Mouse (Mus musculus): ENCODE measurements at regions not wholly inside any gene's neighbourhood (a gene's known extent, or its start where the extent isn't known, plus 50 kb on each side); places are given as distances from the start of the nearest gene placed in this dataset.

- Histone ChIP-seq H3K27ac (ENCODE audit: low read length) (no peak overlapping the region), H3K27me3 (ENCODE audit: control insufficient read depth, insufficient read depth, low read length) (no peaks in the 10 kb centered on the region), H3K36me3 (ENCODE audit: control insufficient read depth, insufficient read depth) (no peaks in the 10 kb centered on the region), H3K9ac (ENCODE audit: low read length) (no peak overlapping the region), H3K4me2 (ENCODE audit: low read depth, low read length) (no peak overlapping the region), H3K9me3 (replicated peaks; ENCODE audit: control insufficient read depth, low read length) (no peaks in the 10 kb centered on the region), H3K4me3 (ENCODE audit: low read length) (no peak overlapping the region), H3K4me1 (ENCODE audit: control insufficient read depth, insufficient read depth, low read length) (no peaks in the 10 kb centered on the region)
- ATAC-seq (replicated peaks; ENCODE audit: extremely low read depth, insufficient read depth, low FRiP score): no peak
- 68% methylated on average over 4 of the region's 4 CpGs for WGBS
These were observed 83.6 kb upstream of the Ngf start for GRCm38 (mm10) chr3:102386091-102386490.

- no peak for ATAC-seq (replicated peaks; ENCODE audit: extremely low read depth, insufficient read depth, low FRiP score)
- Histone ChIP-seq H3K9ac (ENCODE audit: low read length) (no peak overlapping the region), H3K4me3 (ENCODE audit: low read length) (no peak overlapping the region), H3K36me3 (ENCODE audit: control insufficient read depth, insufficient read depth) (no peaks in the 10 kb centered on the region), H3K9me3 (replicated peaks; ENCODE audit: control insufficient read depth, low read length) (no peaks in the 10 kb centered on the region), H3K27me3 (ENCODE audit: control insufficient read depth, insufficient read depth, low read length) (no peaks in the 10 kb centered on the region), H3K4me2 (ENCODE audit: low read depth, low read length) (no peak overlapping the region), H3K27ac (ENCODE audit: low read length) (no peak overlapping the region), H3K4me1 (ENCODE audit: control insufficient read depth, insufficient read depth, low read length) (no peaks in the 10 kb centered on the region)
- WGBS: 70% methylated on average over 2 of the region's 2 CpGs
These were observed 85.1 kb upstream of the Ngf start for GRCm38 (mm10) chr3:102384596-102384995.

DNA sequence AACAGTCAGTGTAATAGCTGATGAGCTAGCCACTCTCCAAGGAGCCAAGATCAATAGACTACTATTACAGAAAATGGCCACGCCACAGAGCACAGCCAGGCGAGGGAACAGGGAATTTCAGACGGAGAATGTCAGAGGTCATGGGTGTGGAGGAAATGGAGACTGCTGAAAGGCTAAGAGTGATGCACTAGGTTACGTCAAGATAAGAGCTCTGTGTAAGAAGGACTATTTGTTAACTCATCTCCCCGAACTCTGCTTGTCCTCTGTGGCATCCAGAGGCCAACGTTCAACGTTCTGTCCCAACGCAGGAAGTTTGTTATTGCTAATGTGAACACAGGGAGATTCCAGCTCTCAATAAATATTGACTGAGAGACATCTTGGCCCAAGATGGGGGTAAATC is 86.0 kb upstream of the Ngf start:
- no peak overlapping the region for H3K9ac ChIP-seq (ENCODE audit: low read length)
- ATAC-seq (replicated peaks; ENCODE audit: extremely low read depth, insufficient read depth, low FRiP score): no peak
- H3K36me3 ChIP-seq (ENCODE audit: control insufficient read depth, insufficient read depth): no peaks in the 10 kb centered on the region
- no peak overlapping the region for H3K4me3 ChIP-seq (ENCODE audit: low read length)
- no peak overlapping the region for H3K27ac ChIP-seq (ENCODE audit: low read length)
- no peaks in the 10 kb centered on the region for H3K4me1 ChIP-seq (ENCODE audit: control insufficient read depth, insufficient read depth, low read length)
- H3K27me3 ChIP-seq (ENCODE audit: control insufficient read depth, insufficient read depth, low read length): no peaks in the 10 kb centered on the region
- no peaks in the 10 kb centered on the region for H3K9me3 ChIP-seq (replicated peaks; ENCODE audit: control insufficient read depth, low read length)
- WGBS: 33% methylated on average over 8 of the region's 8 CpGs
- no peak overlapping the region for H3K4me2 ChIP-seq (ENCODE audit: low read depth, low read length)

DNA sequence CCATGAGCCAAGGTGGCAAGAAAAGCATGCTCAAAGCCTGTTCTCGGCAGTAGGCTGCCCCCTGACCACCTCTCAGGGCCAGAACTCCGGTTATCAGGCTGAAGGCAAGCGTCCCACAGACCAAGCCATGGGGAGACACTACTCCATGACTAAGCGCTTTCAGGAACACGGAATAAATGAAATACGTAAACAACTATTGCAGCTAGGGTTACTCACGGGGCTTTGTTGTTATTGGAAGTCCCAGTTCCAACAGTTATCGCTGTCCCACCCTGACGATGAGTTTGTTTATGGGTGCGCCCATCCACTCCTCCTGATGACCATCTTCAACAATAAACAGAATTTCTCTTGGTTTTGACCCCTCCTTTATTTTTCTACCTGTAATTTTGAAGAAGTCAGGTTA is 88.0 kb upstream of the Ngf start:
- Histone ChIP-seq H3K4me1 (ENCODE audit: control insufficient read depth, insufficient read depth, low read length) (no peaks in the 10 kb centered on the region), H3K9me3 (replicated peaks; ENCODE audit: control insufficient read depth, low read length) (no peaks in the 10 kb centered on the region)
- 89% methylated on average over 10 of the region's 10 CpGs for WGBS

GRCm38 (mm10) chr3:102374381-102375060 is 95.2 kb upstream of the Ngf start:
- Histone ChIP-seq H3K9me3 (replicated peaks; ENCODE audit: control insufficient read depth, low read length) (no peaks in the 10 kb centered on the region), H3K27me3 (ENCODE audit: control insufficient read depth, insufficient read depth, low read length) (no peaks in the 10 kb centered on the region), H3K4me2 (ENCODE audit: low read depth, low read length) (no peak overlapping the region), H3K4me3 (ENCODE audit: low read length) (no peak overlapping the region), H3K27ac (ENCODE audit: low read length) (no peak overlapping the region), H3K4me1 (ENCODE audit: control insufficient read depth, insufficient read depth, low read length) (no peaks in the 10 kb centered on the region), H3K36me3 (ENCODE audit: control insufficient read depth, insufficient read depth) (no peaks in the 10 kb centered on the region), H3K9ac (ENCODE audit: low read length) (no peak overlapping the region)
- WGBS: 72% methylated on average over 5 of the region's 5 CpGs
- no peak for ATAC-seq (replicated peaks; ENCODE audit: extremely low read depth, insufficient read depth, low FRiP score)

More for the DNA sequence above, 88.0 kb upstream of the Ngf start:
- Histone ChIP-seq H3K27ac (ENCODE audit: low read length) (no peak overlapping the region), H3K36me3 (ENCODE audit: control insufficient read depth, insufficient read depth) (no peaks in the 10 kb centered on the region), H3K4me2 (ENCODE audit: low read depth, low read length) (no peak overlapping the region), H3K4me3 (ENCODE audit: low read length) (no peak overlapping the region), H3K9ac (ENCODE audit: low read length) (no peak overlapping the region), H3K27me3 (ENCODE audit: control insufficient read depth, insufficient read depth, low read length) (no peaks in the 10 kb centered on the region)
- no peak for ATAC-seq (replicated peaks; ENCODE audit: extremely low read depth, insufficient read depth, low FRiP score)

DNA sequence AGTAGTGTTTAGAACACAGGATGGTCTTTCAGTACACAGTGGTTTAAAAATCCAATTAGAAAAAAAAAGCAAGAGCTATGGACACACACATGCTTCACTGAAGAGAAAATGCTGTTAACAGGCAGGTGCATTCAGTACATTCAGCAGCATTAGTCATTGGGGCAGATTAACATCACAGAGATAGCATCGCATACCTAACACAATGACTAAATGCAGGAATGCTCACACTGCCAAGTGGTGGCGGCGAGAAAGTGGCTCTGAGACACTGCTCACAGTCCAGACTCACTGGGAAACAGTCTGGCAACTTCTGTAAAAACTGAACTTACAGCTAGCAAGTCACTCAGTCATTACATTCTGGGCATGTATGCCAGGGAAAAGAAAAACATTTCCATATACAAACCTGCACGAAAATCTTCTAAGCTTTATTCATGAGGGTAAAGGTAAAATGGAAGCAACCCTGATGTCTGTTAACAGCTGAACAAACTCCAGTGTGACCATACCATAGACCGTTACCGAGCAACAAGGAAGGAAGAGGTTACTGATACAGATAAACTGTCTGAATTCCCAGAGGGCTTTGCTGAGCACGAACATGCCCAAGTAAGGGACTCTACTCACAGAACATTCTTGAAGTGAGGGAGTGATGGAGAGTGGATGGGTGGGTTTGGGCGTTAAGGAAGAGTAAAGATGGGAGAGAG is 97.4 kb upstream of the Ngf start:
- Histone ChIP-seq H3K4me1 (ENCODE audit: control insufficient read depth, insufficient read depth, low read length) (no peaks in the 10 kb centered on the region), H3K4me3 (ENCODE audit: low read length) (no peak overlapping the region), H3K27ac (ENCODE audit: low read length) (no peak overlapping the region), H3K4me2 (ENCODE audit: low read depth, low read length) (no peak overlapping the region), H3K9ac (ENCODE audit: low read length) (no peak overlapping the region), H3K27me3 (ENCODE audit: control insufficient read depth, insufficient read depth, low read length) (no peaks in the 10 kb centered on the region), H3K9me3 (replicated peaks; ENCODE audit: control insufficient read depth, low read length) (no peaks in the 10 kb centered on the region), H3K36me3 (ENCODE audit: control insufficient read depth, insufficient read depth) (no peaks in the 10 kb centered on the region)
- WGBS: 51% methylated on average over 8 of the region's 8 CpGs
- ATAC-seq (replicated peaks; ENCODE audit: extremely low read depth, insufficient read depth, low FRiP score): no peak

- WGBS: 37% methylated on average over 6 of the region's 6 CpGs
- Histone ChIP-seq H3K4me2 (ENCODE audit: low read depth, low read length) (no peak overlapping the region), H3K36me3 (ENCODE audit: control insufficient read depth, insufficient read depth) (no peaks in the 10 kb centered on the region), H3K9me3 (replicated peaks; ENCODE audit: control insufficient read depth, low read length) (no peaks in the 10 kb centered on the region), H3K27ac (ENCODE audit: low read length) (no peak overlapping the region), H3K9ac (ENCODE audit: low read length) (no peak overlapping the region), H3K4me1 (ENCODE audit: control insufficient read depth, insufficient read depth, low read length) (0 out of 2 replicates have a peak, but pooled peaks cover 2% of the 10 kb centered on the region), H3K27me3 (ENCODE audit: control insufficient read depth, insufficient read depth, low read length) (no peaks in the 10 kb centered on the region), H3K4me3 (ENCODE audit: low read length) (no peak overlapping the region)
- peak; percentile 91 for ATAC-seq (replicated peaks; ENCODE audit: extremely low read depth, insufficient read depth, low FRiP score)
These were observed 103.5 kb upstream of the Ngf start for GRCm38 (mm10) chr3:102366188-102366587.

DNA sequence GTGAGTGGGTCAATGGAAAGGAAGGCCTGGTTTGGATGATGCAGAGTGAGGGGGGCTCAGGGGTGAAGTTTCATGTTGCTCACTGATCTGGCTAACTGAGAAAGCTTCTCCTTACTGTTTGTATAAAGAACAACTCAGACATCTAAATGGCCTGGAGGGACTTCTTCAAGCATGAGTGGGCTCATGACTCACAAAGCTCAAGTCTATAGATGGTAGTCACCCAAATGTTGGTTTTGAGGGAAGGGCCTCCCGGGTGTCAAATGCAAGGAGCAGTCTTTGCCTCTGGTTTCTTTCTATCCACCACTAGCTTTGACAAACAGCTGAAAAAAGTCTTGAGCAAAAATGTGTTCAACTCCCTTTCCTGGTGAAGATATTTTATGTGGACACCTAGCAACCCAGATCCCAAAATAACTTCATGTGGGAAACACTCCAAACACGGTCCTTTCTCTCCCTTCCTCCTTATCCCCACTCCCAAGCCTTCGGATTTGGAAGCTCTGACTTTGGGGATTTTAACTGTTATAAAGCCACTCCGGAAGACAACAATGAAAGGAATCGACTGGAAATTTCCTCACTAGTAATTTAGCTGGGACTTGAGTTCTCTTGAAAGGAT is 105.3 kb upstream of the Ngf start:
- H3K4me3 ChIP-seq (ENCODE audit: low read length): no peak overlapping the region
- H3K36me3 ChIP-seq (ENCODE audit: control insufficient read depth, insufficient read depth): no peaks in the 10 kb centered on the region
- 0 out of 2 replicates have a peak, but pooled peaks cover 2% of the 10 kb centered on the region for H3K4me1 ChIP-seq (ENCODE audit: control insufficient read depth, insufficient read depth, low read length)
- WGBS: 66% methylated on average over 5 of the region's 5 CpGs
- H3K27me3 ChIP-seq (ENCODE audit: control insufficient read depth, insufficient read depth, low read length): no peaks in the 10 kb centered on the region
- ATAC-seq (replicated peaks; ENCODE audit: extremely low read depth, insufficient read depth, low FRiP score): no peak
- 0 out of 2 replicates have a peak overlapping the region, but pooled peaks have one; percentile 7 for H3K27ac ChIP-seq (ENCODE audit: low read length)
- H3K4me2 ChIP-seq (ENCODE audit: low read depth, low read length): no peak overlapping the region
- no peak overlapping the region for H3K9ac ChIP-seq (ENCODE audit: low read length)
- H3K9me3 ChIP-seq (replicated peaks; ENCODE audit: control insufficient read depth, low read length): no peaks in the 10 kb centered on the region

GRCm38 (mm10) chr3:102360732-102361280 is 108.9 kb upstream of the Ngf start:
- WGBS: 46% methylated on average over 9 of the region's 9 CpGs
- Histone ChIP-seq H3K4me3 (ENCODE audit: low read length) (no peak overlapping the region), H3K27me3 (ENCODE audit: control insufficient read depth, insufficient read depth, low read length) (no peaks in the 10 kb centered on the region), H3K36me3 (ENCODE audit: control insufficient read depth, insufficient read depth) (no peaks in the 10 kb centered on the region), H3K27ac (ENCODE audit: low read length) (no peak overlapping the region), H3K9me3 (replicated peaks; ENCODE audit: control insufficient read depth, low read length) (no peaks in the 10 kb centered on the region), H3K4me2 (ENCODE audit: low read depth, low read length) (no peak overlapping the region), H3K4me1 (ENCODE audit: control insufficient read depth, insufficient read depth, low read length) (0 out of 2 replicates have a peak, but pooled peaks cover 2% of the 10 kb centered on the region), H3K9ac (ENCODE audit: low read length) (no peak overlapping the region)
- ATAC-seq (replicated peaks; ENCODE audit: extremely low read depth, insufficient read depth, low FRiP score): no peak
